Mouse (Mus musculus): ENCODE data around the gene Vmn2r1.

The Vmn2r1 gene

DNA sequence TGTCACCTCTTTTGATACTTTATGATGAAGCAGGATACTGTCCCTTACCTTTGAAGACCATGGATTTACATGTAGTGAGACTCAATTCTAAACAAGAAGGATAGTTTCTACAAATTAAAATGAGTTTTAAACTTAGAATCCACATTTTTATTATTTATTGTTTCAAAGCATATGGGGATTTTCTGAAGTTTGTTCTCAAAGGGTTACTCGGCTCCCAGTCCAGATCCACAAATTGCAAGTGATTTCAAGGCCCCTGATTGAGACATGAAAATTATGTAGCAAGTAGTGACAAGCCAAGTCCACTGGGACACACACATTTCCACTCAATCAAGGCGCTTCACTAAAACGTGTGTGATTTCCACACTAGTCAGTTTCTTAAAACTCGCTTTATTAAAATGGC is at the start of gene Vmn2r1:
Vmn2r1 (plus strand) TSS at position 301 of the 400 bp plus-strand sequence.
- DNase-seq, result no peak

DNA sequence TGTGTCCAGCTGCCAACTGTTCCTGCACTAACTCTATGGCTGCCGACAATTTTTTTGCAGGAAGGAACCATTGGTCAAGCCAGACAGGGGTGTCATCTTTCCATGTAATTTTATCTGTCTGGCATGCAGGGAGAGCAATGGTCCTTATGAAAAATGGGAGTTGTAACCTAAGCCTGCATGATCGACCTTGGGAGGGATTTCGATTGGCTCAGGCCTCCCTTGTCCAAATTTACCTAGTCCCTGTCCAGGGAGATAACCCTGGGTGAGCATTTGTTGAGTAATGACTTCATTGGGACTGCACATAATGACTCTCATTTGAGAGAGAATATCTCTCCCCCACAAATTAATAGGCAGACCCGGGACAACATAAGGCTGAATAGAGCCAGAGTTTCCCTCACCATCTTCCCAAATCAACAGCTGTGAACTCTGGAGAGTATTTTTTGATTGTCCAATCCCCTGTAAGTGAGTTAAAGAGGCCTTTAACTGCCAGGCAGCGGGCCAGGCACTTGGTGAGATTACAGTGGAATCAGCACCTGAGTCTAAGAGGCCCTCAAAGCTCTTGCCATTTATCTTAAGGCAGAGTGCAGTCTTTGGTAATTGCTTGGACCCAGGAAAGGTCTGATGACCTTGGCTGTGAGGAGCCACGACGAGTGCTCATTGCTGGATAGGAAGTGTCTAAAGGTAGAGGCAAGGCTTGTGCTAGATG is 43.1 kb upstream of the Vmn2r1 start:
- peak; percentile 40 for DNase-seq

DNA sequence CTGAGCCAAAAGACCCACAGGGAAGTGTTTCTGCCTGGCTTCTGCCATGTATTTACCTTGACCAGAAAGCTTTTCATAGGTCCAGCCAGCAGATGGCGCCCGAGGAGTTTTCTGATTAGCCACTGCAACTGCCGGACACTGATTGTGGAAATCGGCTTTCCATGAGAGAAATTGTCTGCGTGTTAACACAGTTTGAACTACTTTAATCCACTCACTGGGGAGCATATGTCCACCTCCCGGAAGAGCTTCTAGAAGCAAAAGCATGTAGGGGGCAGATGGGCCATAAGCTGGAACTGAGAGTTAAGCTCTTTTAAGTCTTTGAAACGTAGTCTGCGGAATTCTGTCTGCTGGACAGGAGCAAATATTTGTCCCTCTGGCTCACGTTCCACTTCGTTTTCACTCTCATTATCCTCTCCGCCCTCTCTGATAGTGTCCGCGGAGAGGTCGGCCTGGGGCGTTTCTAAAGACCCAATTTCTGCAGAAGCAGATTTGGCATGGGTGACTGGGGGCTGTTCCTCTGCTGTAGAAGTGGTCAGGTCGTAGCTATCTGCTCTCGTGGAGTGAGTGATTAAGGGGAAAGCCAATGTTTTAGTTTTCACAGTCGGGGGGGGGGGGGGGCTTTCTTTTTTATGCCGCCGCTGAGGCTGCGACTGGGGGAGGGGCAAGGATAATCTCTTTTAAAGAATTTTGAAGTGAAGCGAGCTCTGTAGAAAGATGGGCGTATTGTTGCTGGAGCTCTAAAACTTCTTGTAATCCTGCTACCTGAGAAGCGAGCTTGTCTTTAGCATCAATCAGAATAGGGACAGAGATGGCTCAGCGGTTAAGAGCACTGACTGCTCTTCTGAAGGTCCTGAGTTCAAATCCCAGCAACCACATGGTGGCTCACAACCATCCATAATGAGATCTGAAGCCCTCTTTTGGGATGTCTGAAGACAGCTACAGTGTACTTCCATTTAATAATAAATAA is 41.2 kb upstream of the Vmn2r1 start:
- peak; percentile 88 for DNase-seq

DNA sequence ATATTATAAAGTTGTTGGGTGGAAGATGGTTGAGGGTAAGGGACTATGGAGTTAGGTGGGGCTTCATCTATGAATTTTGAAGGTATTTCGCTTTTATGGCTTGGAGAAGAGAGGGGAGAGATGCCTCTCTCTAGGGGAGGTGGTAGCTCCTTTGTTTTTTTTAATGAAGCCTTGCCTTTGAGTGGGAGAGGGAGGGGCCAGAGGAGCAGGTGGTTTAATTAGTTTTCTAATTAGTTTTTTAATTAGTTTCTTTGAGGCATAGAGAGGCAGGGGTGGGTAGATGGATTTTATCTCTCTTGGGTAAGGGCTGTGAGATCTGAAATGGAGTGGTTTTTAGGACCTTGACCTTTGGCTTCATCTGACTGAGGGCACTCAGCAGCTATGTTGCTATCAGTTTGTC is 31.4 kb downstream of the Vmn2r1 start:
- DNase-seq, result no peak

DNA sequence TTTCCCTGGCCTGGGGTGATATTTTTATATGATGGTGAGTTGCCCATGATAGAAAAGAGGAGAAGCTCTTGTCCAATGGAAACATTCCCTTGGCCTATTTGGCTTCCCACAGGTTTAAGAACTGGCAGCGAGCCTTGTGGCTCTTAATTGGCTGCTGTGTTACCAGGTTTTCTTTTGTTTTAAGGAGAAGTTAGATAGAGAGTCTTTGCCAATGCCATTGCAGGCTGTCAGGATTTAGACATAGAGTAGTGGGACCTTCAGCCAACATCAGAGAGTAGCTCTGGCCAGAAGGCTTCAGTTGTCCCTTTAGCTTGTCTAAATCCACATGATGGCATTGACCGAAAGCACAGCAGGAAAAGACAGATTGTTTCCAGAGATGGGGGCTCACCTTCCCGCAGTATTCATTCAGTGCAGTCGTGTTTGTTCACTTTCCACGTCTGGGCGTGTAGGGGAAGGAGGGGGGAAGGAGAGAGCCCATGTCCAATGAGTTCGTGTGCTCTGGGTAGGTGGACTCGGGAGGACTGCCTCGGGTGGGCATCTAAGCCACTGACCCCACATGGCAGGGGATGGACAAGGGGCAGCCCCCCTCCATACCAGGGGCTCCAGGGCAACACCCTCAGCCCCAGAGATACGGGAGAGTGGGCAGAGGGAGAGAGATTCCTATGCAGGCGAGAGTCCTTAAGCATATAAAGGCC is 32.2 kb downstream of the Vmn2r1 start:
- DNase-seq, result no peak

DNA sequence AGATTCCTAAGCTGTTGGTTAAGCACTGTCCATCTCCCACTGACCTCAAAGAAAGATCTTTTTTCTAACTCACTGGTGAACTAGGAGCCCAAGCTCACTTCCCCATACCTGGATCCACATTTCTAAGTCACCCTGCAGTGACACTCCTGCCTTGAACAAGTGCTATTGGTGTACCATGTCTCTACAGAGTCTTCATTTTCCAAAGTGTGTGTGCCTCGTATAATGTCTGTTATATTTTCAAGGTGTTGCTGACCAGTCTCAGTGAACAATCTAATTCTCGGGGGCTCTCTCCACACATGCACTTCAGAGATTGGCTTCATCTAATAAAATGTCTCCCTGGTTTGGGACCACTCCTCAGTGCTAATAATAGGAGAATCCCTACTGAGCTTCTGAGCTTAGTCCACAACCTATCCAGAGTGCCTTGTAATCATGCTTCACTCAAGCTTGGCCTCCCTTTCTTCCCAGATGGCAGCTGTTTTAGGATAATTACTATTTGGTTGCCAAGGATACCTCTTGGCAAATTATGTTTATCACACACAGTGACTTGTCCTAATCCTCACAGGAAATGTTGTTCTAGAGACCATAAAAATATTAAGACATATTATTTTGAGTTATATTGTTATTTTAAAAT is 60.6 kb downstream of the Vmn2r1 start, which contains the start of gene Vmn2r2:
Vmn2r2 (minus strand) TSS at position 51 of the 631 bp plus-strand sequence.
- no peak for DNase-seq
